Mouse (Mus musculus): ENCODE measurements around the gene Prickle2. TPM values are rescaled to one million over a fixed set of nuclear protein-coding genes. Genes with fewer than 3 reads are reported as not detected.

Gene Prickle2
- polyA plus RNA-seq, 1 experiment from 2014 or later, result 0.35 TPM

GRCm38 (mm10) chr6:92446662-92447061, 259.3 kb downstream of the Prickle2 start:
- H3K27me3 ChIP-seq (ENCODE audit: control insufficient read depth, insufficient read depth, low read depth, low read length), result no peaks in the 10 kb centered on the region
- H3K4me2 ChIP-seq (ENCODE audit: low read depth, low read length), result no peak overlapping the region
- no peak overlapping the region for H3K9ac ChIP-seq (ENCODE audit: low read depth, low read length)
- no peak overlapping the region for H3K4me3 ChIP-seq (ENCODE audit: low read depth, low read length)
- H3K36me3 ChIP-seq (ENCODE audit: control insufficient read depth, insufficient read depth), result no peaks in the 10 kb centered on the region
- H3K27ac ChIP-seq (ENCODE audit: low read length), result no peak overlapping the region
- H3K4me1 ChIP-seq (ENCODE audit: control insufficient read depth, low read depth, low read length), result no peaks in the 10 kb centered on the region
- ATAC-seq (ENCODE audit: low read depth), result no peak
- H3K9me3 ChIP-seq (replicated peaks; ENCODE audit: control insufficient read depth, low read length), result no peaks in the 10 kb centered on the region
- 35% methylated on average over 3 of the region's 3 CpGs for WGBS (ENCODE audit: insufficient replicate concordance)

GRCm38 (mm10) chr6:92441205-92441604, 264.8 kb downstream of the Prickle2 start:
- Histone ChIP-seq H3K27me3 (ENCODE audit: control insufficient read depth, insufficient read depth, low read depth, low read length) (no peaks in the 10 kb centered on the region), H3K9ac (ENCODE audit: low read depth, low read length) (no peak overlapping the region), H3K9me3 (replicated peaks; ENCODE audit: control insufficient read depth, low read length) (no peaks in the 10 kb centered on the region), H3K36me3 (ENCODE audit: control insufficient read depth, insufficient read depth) (no peaks in the 10 kb centered on the region), H3K4me3 (ENCODE audit: low read depth, low read length) (no peak overlapping the region), H3K4me1 (ENCODE audit: control insufficient read depth, low read depth, low read length) (no peaks in the 10 kb centered on the region), H3K4me2 (ENCODE audit: low read depth, low read length) (no peak overlapping the region), H3K27ac (ENCODE audit: low read length) (no peak overlapping the region)
- ATAC-seq (ENCODE audit: low read depth), result no peak
- 26% methylated on average over 2 of the region's 3 CpGs for WGBS (ENCODE audit: insufficient replicate concordance)

- Histone ChIP-seq H3K27me3 (ENCODE audit: control insufficient read depth, insufficient read depth, low read depth, low read length) (no peaks in the 10 kb centered on the region), H3K9me3 (replicated peaks; ENCODE audit: control insufficient read depth, low read length) (no peaks in the 10 kb centered on the region), H3K9ac (ENCODE audit: low read depth, low read length) (no peak overlapping the region), H3K4me1 (ENCODE audit: control insufficient read depth, low read depth, low read length) (no peaks in the 10 kb centered on the region), H3K4me2 (ENCODE audit: low read depth, low read length) (no peak overlapping the region), H3K4me3 (ENCODE audit: low read depth, low read length) (no peak overlapping the region), H3K27ac (ENCODE audit: low read length) (no peak overlapping the region), H3K36me3 (ENCODE audit: control insufficient read depth, insufficient read depth) (no peaks in the 10 kb centered on the region)
- ATAC-seq (ENCODE audit: low read depth), result no peak
- 62% methylated on average over 3 of the region's 3 CpGs for WGBS (ENCODE audit: insufficient replicate concordance)
These were observed 265.7 kb downstream of the Prickle2 start for GRCm38 (mm10) chr6:92440251-92440650.

GRCm38 (mm10) chr6:92432146-92432545, 273.8 kb downstream of the Prickle2 start:
- H3K9me3 ChIP-seq (replicated peaks; ENCODE audit: control insufficient read depth, low read length), result no peaks in the 10 kb centered on the region
- no peak overlapping the region for H3K27ac ChIP-seq (ENCODE audit: low read length)
- no peaks in the 10 kb centered on the region for H3K4me1 ChIP-seq (ENCODE audit: control insufficient read depth, low read depth, low read length)
- no peaks in the 10 kb centered on the region for H3K36me3 ChIP-seq (ENCODE audit: control insufficient read depth, insufficient read depth)
- H3K4me2 ChIP-seq (ENCODE audit: low read depth, low read length), result no peak overlapping the region
- no peak overlapping the region for H3K9ac ChIP-seq (ENCODE audit: low read depth, low read length)
- no peak overlapping the region for H3K4me3 ChIP-seq (ENCODE audit: low read depth, low read length)
- WGBS (ENCODE audit: insufficient replicate concordance), result 39% methylated on average over 5 of the region's 5 CpGs
- no peaks in the 10 kb centered on the region for H3K27me3 ChIP-seq (ENCODE audit: control insufficient read depth, insufficient read depth, low read depth, low read length)
- ATAC-seq (ENCODE audit: low read depth), result no peak

- no peak for ATAC-seq (ENCODE audit: low read depth)
- WGBS (ENCODE audit: insufficient replicate concordance), result 38% methylated on average over 7 of the region's 7 CpGs
- no peaks in the 10 kb centered on the region for H3K4me1 ChIP-seq (ENCODE audit: control insufficient read depth, low read depth, low read length)
- H3K4me2 ChIP-seq (ENCODE audit: low read depth, low read length), result no peak overlapping the region
- no peaks in the 10 kb centered on the region for H3K9me3 ChIP-seq (replicated peaks; ENCODE audit: control insufficient read depth, low read length)
- no peaks in the 10 kb centered on the region for H3K27me3 ChIP-seq (ENCODE audit: control insufficient read depth, insufficient read depth, low read depth, low read length)
- H3K27ac ChIP-seq (ENCODE audit: low read length), result no peak overlapping the region
- no peak overlapping the region for H3K9ac ChIP-seq (ENCODE audit: low read depth, low read length)
- no peak overlapping the region for H3K4me3 ChIP-seq (ENCODE audit: low read depth, low read length)
- H3K36me3 ChIP-seq (ENCODE audit: control insufficient read depth, insufficient read depth), result no peaks in the 10 kb centered on the region
These were observed 278.4 kb downstream of the Prickle2 start for GRCm38 (mm10) chr6:92427406-92428171.

- H3K9me3 ChIP-seq (replicated peaks; ENCODE audit: control insufficient read depth, low read length), result no peaks in the 10 kb centered on the region
These were observed 280.1 kb downstream of the Prickle2 start for GRCm38 (mm10) chr6:92425901-92426300.

GRCm38 (mm10) chr6:92425476-92425875, 280.5 kb downstream of the Prickle2 start:
- 61% methylated on average over 7 of the region's 7 CpGs for WGBS (ENCODE audit: insufficient replicate concordance)
- no peak for ATAC-seq (ENCODE audit: low read depth)
- Histone ChIP-seq H3K27me3 (ENCODE audit: control insufficient read depth, insufficient read depth, low read depth, low read length) (no peaks in the 10 kb centered on the region), H3K9me3 (replicated peaks; ENCODE audit: control insufficient read depth, low read length) (no peaks in the 10 kb centered on the region), H3K4me2 (ENCODE audit: low read depth, low read length) (no peak overlapping the region), H3K9ac (ENCODE audit: low read depth, low read length) (no peak overlapping the region), H3K27ac (ENCODE audit: low read length) (no peak overlapping the region), H3K4me1 (ENCODE audit: control insufficient read depth, low read depth, low read length) (no peaks in the 10 kb centered on the region), H3K36me3 (ENCODE audit: control insufficient read depth, insufficient read depth) (no peaks in the 10 kb centered on the region), H3K4me3 (ENCODE audit: low read depth, low read length) (no peak overlapping the region)

More at GRCm38 (mm10) chr6:92425901-92426300, 280.1 kb downstream of the Prickle2 start:
- Histone ChIP-seq H3K4me1 (ENCODE audit: control insufficient read depth, low read depth, low read length) (no peaks in the 10 kb centered on the region), H3K27ac (ENCODE audit: low read length) (no peak overlapping the region), H3K27me3 (ENCODE audit: control insufficient read depth, insufficient read depth, low read depth, low read length) (no peaks in the 10 kb centered on the region), H3K4me2 (ENCODE audit: low read depth, low read length) (no peak overlapping the region), H3K4me3 (ENCODE audit: low read depth, low read length) (no peak overlapping the region), H3K9ac (ENCODE audit: low read depth, low read length) (no peak overlapping the region), H3K36me3 (ENCODE audit: control insufficient read depth, insufficient read depth) (no peaks in the 10 kb centered on the region)
- 66% methylated on average over 8 of the region's 8 CpGs for WGBS (ENCODE audit: insufficient replicate concordance)
- no peak for ATAC-seq (ENCODE audit: low read depth)

GRCm38 (mm10) chr6:92424991-92425390, 281.0 kb downstream of the Prickle2 start:
- Histone ChIP-seq H3K4me2 (ENCODE audit: low read depth, low read length) (no peak overlapping the region), H3K27me3 (ENCODE audit: control insufficient read depth, insufficient read depth, low read depth, low read length) (no peaks in the 10 kb centered on the region), H3K4me3 (ENCODE audit: low read depth, low read length) (no peak overlapping the region), H3K27ac (ENCODE audit: low read length) (no peak overlapping the region), H3K9ac (ENCODE audit: low read depth, low read length) (no peak overlapping the region), H3K9me3 (replicated peaks; ENCODE audit: control insufficient read depth, low read length) (no peaks in the 10 kb centered on the region), H3K4me1 (ENCODE audit: control insufficient read depth, low read depth, low read length) (no peaks in the 10 kb centered on the region), H3K36me3 (ENCODE audit: control insufficient read depth, insufficient read depth) (no peaks in the 10 kb centered on the region)
- WGBS (ENCODE audit: insufficient replicate concordance), result 25% methylated on average over 3 of the region's 3 CpGs
- no peak for ATAC-seq (ENCODE audit: low read depth)

GRCm38 (mm10) chr6:92422286-92422685, 283.7 kb downstream of the Prickle2 start:
- Histone ChIP-seq H3K27me3 (ENCODE audit: control insufficient read depth, insufficient read depth, low read depth, low read length) (no peaks in the 10 kb centered on the region), H3K9ac (ENCODE audit: low read depth, low read length) (no peak overlapping the region), H3K4me1 (ENCODE audit: control insufficient read depth, low read depth, low read length) (no peaks in the 10 kb centered on the region), H3K36me3 (ENCODE audit: control insufficient read depth, insufficient read depth) (no peaks in the 10 kb centered on the region), H3K4me2 (ENCODE audit: low read depth, low read length) (no peak overlapping the region), H3K9me3 (replicated peaks; ENCODE audit: control insufficient read depth, low read length) (no peaks in the 10 kb centered on the region), H3K4me3 (ENCODE audit: low read depth, low read length) (no peak overlapping the region), H3K27ac (ENCODE audit: low read length) (no peak overlapping the region)
- ATAC-seq (ENCODE audit: low read depth), result no peak
- WGBS (ENCODE audit: insufficient replicate concordance), result 26% methylated on average over 11 of the region's 11 CpGs

All from liver, embryonic 16.5 days (tissue).